Mouse (Mus musculus): ENCODE data around the gene P2rx1. TPM values are rescaled to one million over a fixed set of nuclear protein-coding genes. Genes with fewer than 3 reads are reported as not detected.

The P2rx1 gene
- polyA plus RNA-seq, 1 experiment from 2014 or later = 0.46 TPM

- no peaks in the 10 kb centered on the region for H3K9me3 ChIP-seq (ENCODE audit: control insufficient read depth, low read length)
- peak within 1 kb of the TSS; percentile 69 for H3K27ac ChIP-seq
- under 1% methylated on average over 57 of the region's 57 CpGs for WGBS
- DNase-seq (ENCODE audit: low spot score) (peak; percentile 92), ATAC-seq (ENCODE audit: low FRiP score) (peak; percentile 94)
- no peaks in the 10 kb centered on the region for H3K36me3 ChIP-seq (replicated peaks; ENCODE audit: control insufficient read depth, insufficient read depth)
- H3K9ac ChIP-seq = peak within 1 kb of the TSS; percentile 71
- H3K4me2 ChIP-seq (replicated peaks) = peak within 1 kb of the TSS; percentile 89
- peaks cover 15% of the 10 kb centered on the region for H3K4me1 ChIP-seq (replicated peaks; ENCODE audit: control insufficient read depth, insufficient read depth, low read length)
- peak within 1 kb of the TSS; percentile 60 for H3K4me3 ChIP-seq (replicated peaks; ENCODE audit: low read length)
- H3K27me3 ChIP-seq (ENCODE audit: control insufficient read depth, insufficient read depth, low read length) = 0 out of 2 replicates have a peak, but pooled peaks cover 14% of the 10 kb centered on the region
Measured at GRCm38 (mm10) chr11:73018471-73019146, 19.7 kb downstream of the P2rx1 start, which contains the start of gene Camkk1. Gene Camkk1 (plus strand): TSS chr11:73019008.

- Histone ChIP-seq H3K9ac (peak overlapping the region; percentile 71), H3K36me3 (replicated peaks; ENCODE audit: control insufficient read depth, insufficient read depth) (no peaks in the 10 kb centered on the region), H3K4me2 (replicated peaks) (peak overlapping the region; percentile 89), H3K27me3 (ENCODE audit: control insufficient read depth, insufficient read depth, low read length) (0 out of 2 replicates have a peak, but pooled peaks cover 14% of the 10 kb centered on the region), H3K9me3 (ENCODE audit: control insufficient read depth, low read length) (no peaks in the 10 kb centered on the region), H3K27ac (peak overlapping the region; percentile 69), H3K4me1 (replicated peaks; ENCODE audit: control insufficient read depth, insufficient read depth, low read length) (peaks cover 16% of the 10 kb centered on the region), H3K4me3 (replicated peaks; ENCODE audit: low read length) (peak overlapping the region; percentile 60)
- WGBS = under 1% methylated on average over 46 of the region's 46 CpGs
- peak; percentile 75 for ATAC-seq (ENCODE audit: low FRiP score)
- peak; percentile 63 for DNase-seq (ENCODE audit: low spot score)
Measured at GRCm38 (mm10) chr11:73019147-73019795, 20.4 kb downstream of the P2rx1 start.

- Histone ChIP-seq H3K27ac (no peak overlapping the region), H3K9me3 (ENCODE audit: control insufficient read depth, low read length) (no peaks in the 10 kb centered on the region), H3K36me3 (replicated peaks; ENCODE audit: control insufficient read depth, insufficient read depth) (peaks cover 4% of the 10 kb centered on the region; the same call in 1 of the 2 replicates), H3K4me2 (replicated peaks) (no peak overlapping the region), H3K9ac (no peak overlapping the region), H3K27me3 (ENCODE audit: control insufficient read depth, insufficient read depth, low read length) (0 out of 2 replicates have a peak, but pooled peaks cover 14% of the 10 kb centered on the region), H3K4me3 (replicated peaks; ENCODE audit: low read length) (no peak overlapping the region), H3K4me1 (replicated peaks; ENCODE audit: control insufficient read depth, insufficient read depth, low read length) (peaks cover 20% of the 10 kb centered on the region)
- DNase-seq (ENCODE audit: low spot score) = no peak
- WGBS = 56% methylated on average over 7 of the region's 7 CpGs
- ATAC-seq (ENCODE audit: low FRiP score) = no peak
Measured at GRCm38 (mm10) chr11:73020953-73021800, 22.3 kb downstream of the P2rx1 start.

GRCm38 (mm10) chr11:73023099-73023498 lies 24.2 kb downstream of the P2rx1 start:
- Histone ChIP-seq H3K4me2 (replicated peaks) (no peak overlapping the region), H3K4me3 (replicated peaks; ENCODE audit: low read length) (no peak overlapping the region), H3K4me1 (replicated peaks; ENCODE audit: control insufficient read depth, insufficient read depth, low read length) (peaks cover 19% of the 10 kb centered on the region), H3K27me3 (ENCODE audit: control insufficient read depth, insufficient read depth, low read length) (0 out of 2 replicates have a peak, but pooled peaks cover 9% of the 10 kb centered on the region), H3K36me3 (replicated peaks; ENCODE audit: control insufficient read depth, insufficient read depth) (peaks cover 16% of the 10 kb centered on the region), H3K9ac (no peak overlapping the region), H3K9me3 (ENCODE audit: control insufficient read depth, low read length) (no peaks in the 10 kb centered on the region), H3K27ac (no peak overlapping the region)
- no peak for ATAC-seq (ENCODE audit: low FRiP score)
- 53% methylated on average over 9 of the region's 9 CpGs for WGBS
- no peak for DNase-seq (ENCODE audit: low spot score)

- H3K4me1 ChIP-seq (replicated peaks; ENCODE audit: control insufficient read depth, insufficient read depth, low read length) = peaks cover 15% of the 10 kb centered on the region
- no peak overlapping the region for H3K9ac ChIP-seq
- H3K27me3 ChIP-seq (ENCODE audit: control insufficient read depth, insufficient read depth, low read length) = 0 out of 2 replicates have a peak, but pooled peaks cover 9% of the 10 kb centered on the region
- WGBS = 43% methylated on average over 4 of the region's 4 CpGs
- no peak overlapping the region for H3K27ac ChIP-seq
- ATAC-seq (ENCODE audit: low FRiP score) (no peak), DNase-seq (ENCODE audit: low spot score) (no peak)
- peaks cover 20% of the 10 kb centered on the region for H3K36me3 ChIP-seq (replicated peaks; ENCODE audit: control insufficient read depth, insufficient read depth)
- H3K4me2 ChIP-seq (replicated peaks) = no peak overlapping the region
- H3K9me3 ChIP-seq (ENCODE audit: control insufficient read depth, low read length) = no peaks in the 10 kb centered on the region
- no peak overlapping the region for H3K4me3 ChIP-seq (replicated peaks; ENCODE audit: low read length)
Measured at GRCm38 (mm10) chr11:73023827-73024226, 24.9 kb downstream of the P2rx1 start.

GRCm38 (mm10) chr11:73024236-73024904 lies 25.5 kb downstream of the P2rx1 start:
- Histone ChIP-seq H3K27ac (no peak overlapping the region), H3K9ac (no peak overlapping the region), H3K4me3 (replicated peaks; ENCODE audit: low read length) (no peak overlapping the region), H3K36me3 (replicated peaks; ENCODE audit: control insufficient read depth, insufficient read depth) (peaks cover 26% of the 10 kb centered on the region), H3K9me3 (ENCODE audit: control insufficient read depth, low read length) (no peaks in the 10 kb centered on the region), H3K27me3 (ENCODE audit: control insufficient read depth, insufficient read depth, low read length) (0 out of 2 replicates have a peak, but pooled peaks cover 9% of the 10 kb centered on the region), H3K4me2 (replicated peaks) (no peak overlapping the region), H3K4me1 (replicated peaks; ENCODE audit: control insufficient read depth, insufficient read depth, low read length) (peaks cover 15% of the 10 kb centered on the region)
- ATAC-seq (ENCODE audit: low FRiP score) = no peak
- no peak for DNase-seq (ENCODE audit: low spot score)
- WGBS = 61% methylated on average over 7 of the region's 7 CpGs

- DNase-seq (ENCODE audit: low spot score) (no peak), ATAC-seq (ENCODE audit: low FRiP score) (no peak)
- Histone ChIP-seq H3K9ac (no peak overlapping the region), H3K9me3 (ENCODE audit: control insufficient read depth, low read length) (no peaks in the 10 kb centered on the region), H3K4me2 (replicated peaks) (no peak overlapping the region), H3K36me3 (replicated peaks; ENCODE audit: control insufficient read depth, insufficient read depth) (peaks cover 29% of the 10 kb centered on the region), H3K4me1 (replicated peaks; ENCODE audit: control insufficient read depth, insufficient read depth, low read length) (peaks cover 12% of the 10 kb centered on the region; the same call in 1 of the 2 replicates), H3K27me3 (ENCODE audit: control insufficient read depth, insufficient read depth, low read length) (no peaks in the 10 kb centered on the region), H3K27ac (no peak overlapping the region), H3K4me3 (replicated peaks; ENCODE audit: low read length) (no peak overlapping the region)
- WGBS = 54% methylated on average over 8 of the region's 8 CpGs
Measured at GRCm38 (mm10) chr11:73026961-73027360, 28.1 kb downstream of the P2rx1 start.

DNA sequence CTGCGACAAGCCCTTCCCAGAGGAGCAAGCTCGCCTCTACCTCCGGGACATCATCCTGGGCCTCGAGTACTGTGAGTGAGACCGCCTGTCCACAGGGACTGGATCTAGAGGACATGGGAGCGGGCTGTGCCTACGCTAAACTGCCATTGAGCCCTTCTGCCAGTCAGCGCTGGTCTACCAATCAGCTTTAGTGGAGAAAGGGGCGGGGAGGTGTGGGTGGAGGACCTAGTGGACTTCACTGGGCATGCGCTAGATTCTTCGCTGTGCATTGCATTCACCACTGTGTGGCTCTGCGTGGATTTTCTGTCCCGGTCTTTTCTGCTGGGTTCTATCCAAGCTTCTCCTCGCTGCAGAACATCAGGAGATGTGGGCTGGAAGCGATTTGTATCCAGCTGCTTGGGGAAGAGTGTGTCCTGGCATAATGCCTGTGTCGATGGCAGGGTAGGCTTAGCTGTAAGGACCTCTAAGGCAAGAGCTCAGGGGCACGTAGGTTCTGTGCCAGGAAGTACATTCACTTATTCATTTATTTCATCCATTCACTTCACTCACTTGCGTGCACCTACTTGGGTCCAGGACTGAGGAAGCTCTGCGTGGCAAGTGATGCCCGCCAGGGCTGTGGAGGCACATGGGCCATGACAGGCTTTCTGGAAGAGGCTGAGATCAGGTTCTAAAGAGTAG lies 32.1 kb downstream of the P2rx1 start:
- DNase-seq (ENCODE audit: low spot score) (peak; percentile 88), ATAC-seq (ENCODE audit: low FRiP score) (peak; percentile 93)
- peak overlapping the region; percentile 64 for H3K4me2 ChIP-seq (replicated peaks)
- peak overlapping the region; percentile 64 for H3K27ac ChIP-seq
- no peaks in the 10 kb centered on the region for H3K27me3 ChIP-seq (ENCODE audit: control insufficient read depth, insufficient read depth, low read length)
- peaks cover 34% of the 10 kb centered on the region for H3K36me3 ChIP-seq (replicated peaks; ENCODE audit: control insufficient read depth, insufficient read depth)
- H3K9me3 ChIP-seq (ENCODE audit: control insufficient read depth, low read length) = no peaks in the 10 kb centered on the region
- peak overlapping the region; percentile 25 for H3K4me3 ChIP-seq (replicated peaks; ENCODE audit: low read length)
- 25% methylated on average over 20 of the region's 20 CpGs for WGBS
- H3K4me1 ChIP-seq (replicated peaks; ENCODE audit: control insufficient read depth, insufficient read depth, low read length) = peaks cover 7% of the 10 kb centered on the region; the same call in 1 of the 2 replicates
- peak overlapping the region; percentile 32; the same call in 1 of the 2 replicates for H3K9ac ChIP-seq

Measured in hindbrain, embryonic 14.5 days (tissue).